Mouse (Mus musculus): Measurements from ENCODE around the gene Gm10447.
A peak's percentile ranks its signal among the peaks of the same experiment; 100 is the strongest.
"Not testable (repeated sequence)": the region's sequence is repeated elsewhere in the genome, so short reads cannot be mapped to it uniquely, and the experiment has no call there.

The Gm10447 gene

GRCm38 (mm10) chr11:53443861-53444260, 13.0 kb downstream of the Gm10447 start:
- peak; percentile 51 for DNase-seq (ENCODE audit: low spot score)

GRCm38 (mm10) chr11:53441921-53442320, 15.0 kb downstream of the Gm10447 start:
- no peak for DNase-seq (ENCODE audit: low spot score)

- no peak for DNase-seq (ENCODE audit: low spot score)
These were observed 20.6 kb downstream of the Gm10447 start for GRCm38 (mm10) chr11:53436338-53436737.

- no peak for DNase-seq (ENCODE audit: low spot score)
These were observed 21.4 kb downstream of the Gm10447 start for GRCm38 (mm10) chr11:53435504-53435903.

GRCm38 (mm10) chr11:53433057-53433456, 23.9 kb downstream of the Gm10447 start:
- DNase-seq (ENCODE audit: low spot score) = no peak

- peak; percentile 22 for DNase-seq (ENCODE audit: low spot score)
These were observed 25.4 kb downstream of the Gm10447 start for GRCm38 (mm10) chr11:53431347-53432056.

- DNase-seq (ENCODE audit: low spot score) = peak; percentile 99
These were observed 26.1 kb downstream of the Gm10447 start, which contains the start of the genes Uqcrq and Gdf9 for GRCm38 (mm10) chr11:53430670-53431346. TSS of gene Uqcrq (minus strand) at chr11:53430831. TSS of gene Gdf9 (plus strand) at chr11:53431023.

GRCm38 (mm10) chr11:53430300-53430669, 26.6 kb downstream of the Gm10447 start:
- DNase-seq (ENCODE audit: low spot score) = no peak

- DNase-seq (ENCODE audit: low spot score) = no peak
These were observed 27.7 kb downstream of the Gm10447 start for GRCm38 (mm10) chr11:53429182-53429581.

- no peak for DNase-seq (ENCODE audit: low spot score)
These were observed 28.2 kb downstream of the Gm10447 start for GRCm38 (mm10) chr11:53428716-53429057.

- DNase-seq (ENCODE audit: low spot score) = no peak
These were observed 28.8 kb downstream of the Gm10447 start for GRCm38 (mm10) chr11:53427993-53428715.

GRCm38 (mm10) chr11:53426914-53427313, 30.0 kb downstream of the Gm10447 start:
- DNase-seq (ENCODE audit: low spot score) = not testable (repeated sequence)

- no peak for DNase-seq (ENCODE audit: low spot score)
These were observed 31.1 kb downstream of the Gm10447 start for GRCm38 (mm10) chr11:53425711-53426255.

- DNase-seq (ENCODE audit: low spot score) = no peak
These were observed 31.7 kb downstream of the Gm10447 start for GRCm38 (mm10) chr11:53425251-53425650.

- DNase-seq (ENCODE audit: low spot score) = no peak
These were observed 32.1 kb downstream of the Gm10447 start for GRCm38 (mm10) chr11:53424826-53425225.

GRCm38 (mm10) chr11:53423036-53423435, 33.9 kb downstream of the Gm10447 start, which contains the start of gene Leap2:
TSS of gene Leap2 (minus strand) at chr11:53423170.
- no peak for DNase-seq (ENCODE audit: low spot score)

- no peak for DNase-seq (ENCODE audit: low spot score)
These were observed 38.9 kb downstream of the Gm10447 start for GRCm38 (mm10) chr11:53418048-53418447.

- DNase-seq (ENCODE audit: low spot score) = no peak
These were observed 43.0 kb downstream of the Gm10447 start for GRCm38 (mm10) chr11:53413871-53414270.

- DNase-seq (ENCODE audit: low spot score) = no peak
These were observed 45.2 kb downstream of the Gm10447 start for GRCm38 (mm10) chr11:53411738-53412137.

All from urinary bladder, postnatal 14 days (tissue).